Mouse (Mus musculus): ENCODE measurements around the gene Zbtb20.

GRCm38 (mm10) chr16:42908896-42909295 lies 33.2 kb downstream of the Zbtb20 start:
- TF ChIP-seq CTCF (IDR thresholded peaks at IDR 0.05; ENCODE audit: low read depth, low read length) (no peak), POLR2A (IDR thresholded peaks at IDR 0.05; ENCODE audit: borderline replicate concordance, low read depth, low read length) (no peak)

Measured in bone marrow macrophage, adult 2 months (primary cell).